Mouse (Mus musculus) retina, postnatal 7 days (tissue): ENCODE data around the gene Hist1h1c.
"Not testable (repeated sequence)": the region's sequence is repeated elsewhere in the genome, so short reads cannot be mapped to it uniquely, and the experiment has no call there.

Source experiments
- DNase-seq: peaks from one replicate; pipeline ENCODE4 v3.0.0-alpha.2; 2012; ENCODE audit warnings: low read depth, low spot score

Hist1h1c gene

GRCm38 (mm10) chr13:23738677-23739068, at the start of gene Hist1h1c:
Gene Hist1h1c, plus strand, starts transcription at chr13:23738808.
- peak; percentile 74 for DNase-seq

- no peak for DNase-seq
Observed at GRCm38 (mm10) chr13:23688956-23689355, 49.7 kb upstream of the Hist1h1c start.

- DNase-seq, result no peak
Observed at GRCm38 (mm10) chr13:23689459-23689858, 49.1 kb upstream of the Hist1h1c start.

GRCm38 (mm10) chr13:23693856-23694440, 44.7 kb upstream of the Hist1h1c start:
- no peak for DNase-seq

GRCm38 (mm10) chr13:23694956-23695355, 43.7 kb upstream of the Hist1h1c start:
- no peak for DNase-seq

GRCm38 (mm10) chr13:23695514-23695913, 43.1 kb upstream of the Hist1h1c start, which contains the start of gene Hist1h1t:
Gene Hist1h1t, plus strand, starts transcription at chr13:23695814.
- no peak for DNase-seq

- DNase-seq, result no peak
Observed at GRCm38 (mm10) chr13:23696061-23696474, 42.5 kb upstream of the Hist1h1c start.

- no peak for DNase-seq
Observed at GRCm38 (mm10) chr13:23697491-23698299, 40.9 kb upstream of the Hist1h1c start.

- peak; percentile 100 for DNase-seq
Observed at GRCm38 (mm10) chr13:23698300-23698693, 40.3 kb upstream of the Hist1h1c start, which contains the start of gene Hist1h4c. Gene Hist1h4c, minus strand, starts transcription at chr13:23698454.

GRCm38 (mm10) chr13:23698996-23699395, 39.6 kb upstream of the Hist1h1c start:
- DNase-seq, result peak; percentile 71

GRCm38 (mm10) chr13:23699767-23700166, 38.8 kb upstream of the Hist1h1c start:
- no peak for DNase-seq

GRCm38 (mm10) chr13:23700786-23701520, 37.7 kb upstream of the Hist1h1c start:
- peak; percentile 67 for DNase-seq

GRCm38 (mm10) chr13:23702220-23702619, 36.4 kb upstream of the Hist1h1c start:
- no peak for DNase-seq

GRCm38 (mm10) chr13:23702801-23703200, 35.8 kb upstream of the Hist1h1c start:
- not testable (repeated sequence) for DNase-seq

GRCm38 (mm10) chr13:23705751-23706356, 32.8 kb upstream of the Hist1h1c start:
- no peak for DNase-seq

- no peak for DNase-seq
Observed at GRCm38 (mm10) chr13:23706771-23707170, 31.8 kb upstream of the Hist1h1c start.

- no peak for DNase-seq
Observed at GRCm38 (mm10) chr13:23708041-23708440, 30.6 kb upstream of the Hist1h1c start.

GRCm38 (mm10) chr13:23708654-23709053, 30.0 kb upstream of the Hist1h1c start:
- no peak for DNase-seq

- no peak for DNase-seq
Observed at GRCm38 (mm10) chr13:23709714-23710373, 28.8 kb upstream of the Hist1h1c start.

- DNase-seq, result no peak
Observed at GRCm38 (mm10) chr13:23710374-23711089, 28.1 kb upstream of the Hist1h1c start, which contains the start of gene Hfe. Gene Hfe, minus strand, starts transcription at chr13:23710854.
